Mouse (Mus musculus) WW6 (cell line): ENCODE results near the gene Serpinf1.
"Not testable (repeated sequence)": the region's sequence is repeated elsewhere in the genome, so short reads cannot be mapped to it uniquely, and the experiment has no call there.

Source experiments
- DNase-seq: peaks from one replicate; pipeline ENCODE4 v3.0.0-alpha.2; 2013; ENCODE audit warnings: low read depth, low spot score

The Serpinf1 gene

GRCm38 (mm10) chr11:75421375-75422012 lies 1.0 kb downstream of the Serpinf1 start:
- DNase-seq, result no peak

DNA sequence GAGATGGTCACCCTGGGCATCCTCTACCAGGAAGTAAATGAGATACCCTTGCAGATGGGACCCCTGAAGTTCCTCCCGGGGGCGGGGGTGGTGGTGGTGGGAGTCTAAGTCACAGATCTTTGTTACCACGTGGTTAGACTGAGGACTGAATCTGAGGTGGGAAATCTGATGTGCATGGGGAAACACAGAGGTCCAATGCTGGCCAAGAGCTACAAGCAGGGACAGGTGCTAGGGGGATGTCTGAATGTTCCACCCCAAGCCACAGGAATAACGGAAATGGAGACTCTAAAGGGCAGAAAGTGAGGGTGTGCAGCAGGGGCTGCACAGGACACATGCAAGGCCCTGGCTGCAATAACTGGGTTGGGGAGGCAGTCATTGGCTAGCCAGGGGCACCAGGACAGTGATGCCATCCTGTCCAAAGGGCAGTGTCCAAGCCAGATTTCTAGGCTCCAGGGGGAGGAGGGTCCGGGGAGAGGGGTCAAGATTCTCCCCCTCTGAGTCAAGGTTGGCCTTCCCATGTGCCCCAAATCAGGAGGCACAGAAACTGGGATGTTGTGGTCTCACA lies 1.6 kb downstream of the Serpinf1 start:
- DNase-seq, result no peak

DNA sequence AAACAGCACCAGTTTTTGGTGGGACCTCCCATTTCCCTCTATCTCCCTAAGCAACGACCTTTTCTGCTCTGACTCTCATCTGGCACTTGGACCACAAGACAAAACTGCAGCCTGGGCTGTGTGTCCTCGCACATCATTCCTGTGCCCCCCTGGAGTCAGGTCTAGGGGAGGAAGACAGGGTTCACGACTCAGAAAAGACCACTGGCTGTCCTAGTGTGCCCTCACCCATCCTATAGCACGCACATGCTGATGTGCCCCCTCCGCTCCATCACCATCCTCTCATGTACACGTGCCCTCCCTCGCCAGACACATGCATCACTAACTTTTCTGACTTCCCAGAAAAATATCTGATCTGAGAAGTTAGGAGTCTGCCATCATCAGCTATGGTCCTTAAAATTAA lies 2.5 kb downstream of the Serpinf1 start:
- no peak for DNase-seq

DNA sequence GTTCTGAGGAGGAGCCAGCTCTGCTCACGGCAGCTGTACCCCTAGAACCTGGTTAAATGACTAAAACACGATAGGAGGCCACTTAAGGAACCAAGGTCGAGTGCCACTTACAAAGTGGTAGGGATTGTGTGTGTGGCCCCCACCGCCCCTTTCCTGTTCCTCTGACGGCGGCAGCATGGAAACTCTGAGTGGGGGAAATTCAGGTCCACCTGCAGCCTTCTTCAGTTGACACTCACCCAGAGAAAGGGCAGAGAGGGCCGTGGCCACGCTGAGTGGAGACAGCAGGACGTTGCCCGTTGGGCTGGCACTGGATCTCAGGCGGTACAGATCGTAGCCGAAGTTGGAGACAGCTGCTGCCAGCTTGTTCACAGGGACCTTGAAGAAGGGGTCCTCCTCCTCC lies 6.5 kb downstream of the Serpinf1 start:
- no peak for DNase-seq

DNA sequence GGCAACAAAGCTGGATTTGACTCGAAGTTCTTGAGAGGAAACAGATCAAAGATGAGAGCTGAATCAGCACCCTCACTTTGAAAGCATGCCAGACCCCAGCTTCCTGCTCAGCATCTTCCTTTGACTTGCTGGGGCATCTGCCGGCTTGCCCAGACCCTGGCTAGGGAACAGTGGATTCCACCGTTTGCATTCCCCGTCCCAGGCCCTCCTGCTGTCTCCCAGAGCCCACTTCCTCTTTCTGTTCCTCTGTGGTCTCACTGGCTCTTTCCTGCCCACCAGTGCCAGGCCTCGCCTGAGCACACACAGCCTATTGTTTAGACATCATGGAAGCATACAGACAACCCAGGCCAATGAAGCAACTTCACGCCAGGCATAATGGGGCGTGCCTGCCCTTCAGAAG lies 7.4 kb downstream of the Serpinf1 start:
- no peak for DNase-seq

GRCm38 (mm10) chr11:75410591-75410990 lies 11.9 kb downstream of the Serpinf1 start:
- DNase-seq, result no peak

DNA sequence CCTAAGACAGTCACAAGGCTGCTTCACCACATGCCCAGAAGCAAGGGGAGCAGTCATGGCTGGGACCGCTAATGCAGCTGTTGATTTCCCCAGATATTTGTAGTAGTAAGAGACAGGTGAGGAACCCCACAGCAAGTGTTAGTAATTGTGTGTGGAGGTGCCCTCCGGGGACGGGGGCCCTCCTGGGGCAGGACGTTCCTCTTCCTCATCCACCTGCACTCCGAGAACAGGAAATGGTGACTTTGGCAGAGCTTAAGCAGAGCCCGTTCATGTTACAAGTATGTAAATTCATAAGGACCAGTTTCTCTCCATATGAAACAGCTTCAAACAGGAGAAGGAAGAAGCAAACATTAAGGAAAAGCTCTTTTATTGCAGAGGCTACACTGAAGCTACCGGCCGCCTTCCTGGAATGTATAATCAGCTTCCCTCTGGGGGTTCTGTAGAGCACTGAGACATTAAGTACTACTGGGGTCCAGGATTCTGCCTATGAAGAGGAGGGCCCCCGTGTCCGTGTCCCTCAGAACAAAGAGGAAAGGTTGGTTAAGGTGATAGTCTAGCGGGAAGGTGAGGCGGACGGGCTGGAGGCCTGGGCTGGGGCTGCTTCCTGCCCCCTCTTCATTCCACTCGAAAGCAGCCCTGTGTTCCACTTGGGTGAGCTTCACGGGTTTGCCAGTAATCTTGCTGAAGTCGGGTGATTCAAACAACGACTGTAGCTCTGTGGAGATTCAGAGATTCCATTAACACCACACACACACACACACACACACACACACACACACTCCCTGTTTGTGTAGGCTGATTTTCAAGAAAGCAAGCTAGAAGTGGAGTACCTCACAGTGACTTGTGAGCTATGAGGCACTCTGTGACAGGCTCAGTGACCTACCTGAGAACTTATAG lies 12.6 kb downstream of the Serpinf1 start:
- no peak for DNase-seq

DNA sequence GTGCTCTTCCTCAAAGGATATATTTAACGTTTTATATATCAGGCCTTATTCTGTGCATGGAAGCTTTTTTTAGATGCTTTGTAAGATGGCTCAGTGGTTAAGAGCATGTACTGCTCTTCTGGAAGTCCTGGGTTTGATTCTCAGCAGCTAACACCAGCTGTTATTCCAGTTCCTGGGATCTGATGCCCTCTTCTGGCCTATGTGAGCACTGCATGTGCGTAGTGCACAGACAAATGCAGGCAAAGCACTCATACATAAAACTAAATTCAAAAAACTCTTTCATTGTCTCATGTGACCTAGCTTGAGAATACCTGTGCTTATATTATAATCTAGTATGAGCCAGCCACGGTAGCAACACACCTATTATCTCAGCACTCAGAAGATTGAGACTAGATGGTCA lies 15.6 kb downstream of the Serpinf1 start:
- peak; percentile 59 for DNase-seq

GRCm38 (mm10) chr11:75406104-75406503 lies 16.4 kb downstream of the Serpinf1 start:
- DNase-seq, result no peak

- DNase-seq, result no peak
These were observed 17.7 kb downstream of the Serpinf1 start for GRCm38 (mm10) chr11:75404801-75405200.

GRCm38 (mm10) chr11:75403301-75404052 lies 19.0 kb downstream of the Serpinf1 start:
- no peak for DNase-seq

GRCm38 (mm10) chr11:75402271-75402690 lies 20.2 kb downstream of the Serpinf1 start:
- DNase-seq, result no peak

GRCm38 (mm10) chr11:75400099-75400498 lies 22.4 kb downstream of the Serpinf1 start:
- DNase-seq, result peak; percentile 70

DNA sequence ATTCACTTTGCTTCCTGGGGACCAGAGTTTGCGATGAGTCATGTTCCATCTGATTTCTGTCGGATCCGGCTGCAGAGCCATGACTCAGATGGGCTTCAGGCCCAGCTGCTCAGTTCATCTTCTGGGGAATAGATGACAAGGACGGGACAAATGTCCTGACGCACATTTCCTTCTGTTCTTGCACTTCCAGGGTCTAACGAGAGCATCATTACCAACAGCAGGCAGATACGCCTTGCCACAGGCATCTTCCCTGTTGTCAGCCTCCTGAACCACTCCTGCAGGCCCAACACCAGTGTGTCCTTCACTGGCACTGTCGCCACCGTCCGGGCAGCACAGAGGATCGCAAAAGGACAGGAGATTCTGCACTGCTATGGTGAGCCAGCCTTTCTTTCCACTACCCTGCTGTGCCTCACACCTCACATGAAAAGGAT lies 23.1 kb downstream of the Serpinf1 start:
- DNase-seq, result no peak

DNA sequence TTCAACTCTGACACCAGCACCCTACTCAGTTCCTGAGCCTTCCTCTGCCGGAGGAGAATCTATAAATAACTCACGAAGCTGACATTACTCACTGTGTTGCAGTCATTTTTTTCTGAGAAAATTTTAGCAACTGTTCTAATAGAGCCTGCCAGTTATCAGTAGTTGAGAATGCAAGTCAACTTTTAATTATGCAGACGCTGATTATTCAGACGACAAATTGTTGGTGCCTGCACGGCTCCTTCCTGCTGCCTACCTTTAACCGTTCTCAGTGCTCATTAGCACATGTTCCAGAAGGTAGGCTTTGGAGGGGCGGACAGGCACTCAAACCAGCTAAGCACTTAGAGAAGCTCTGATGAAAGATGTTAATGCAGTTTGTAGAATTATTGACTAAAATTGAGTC lies 25.0 kb downstream of the Serpinf1 start:
- no peak for DNase-seq

DNA sequence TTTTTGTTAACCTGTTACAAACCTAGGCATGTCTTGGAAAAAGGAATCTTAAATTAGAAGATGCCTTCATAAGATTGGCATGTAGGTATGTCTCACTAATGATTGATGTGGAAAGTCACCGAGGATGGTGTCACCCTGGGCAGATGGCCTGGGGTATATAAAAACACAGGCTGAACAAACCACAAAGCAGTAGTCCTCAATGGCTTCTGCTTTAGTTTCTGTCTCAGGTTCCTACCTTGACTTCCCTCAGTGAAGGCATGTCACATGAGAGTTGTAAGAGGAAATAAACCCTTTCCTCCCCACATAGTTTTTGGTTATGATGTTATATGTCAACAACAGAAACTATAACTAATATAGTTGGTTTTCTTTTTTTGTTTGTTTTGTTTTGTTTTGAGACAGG lies 26.9 kb downstream of the Serpinf1 start:
- no peak for DNase-seq

GRCm38 (mm10) chr11:75383529-75383928 lies 39.0 kb downstream of the Serpinf1 start:
- peak; percentile 48 for DNase-seq

- DNase-seq, result not testable (repeated sequence)
These were observed 43.7 kb downstream of the Serpinf1 start for GRCm38 (mm10) chr11:75378786-75379185.

DNA sequence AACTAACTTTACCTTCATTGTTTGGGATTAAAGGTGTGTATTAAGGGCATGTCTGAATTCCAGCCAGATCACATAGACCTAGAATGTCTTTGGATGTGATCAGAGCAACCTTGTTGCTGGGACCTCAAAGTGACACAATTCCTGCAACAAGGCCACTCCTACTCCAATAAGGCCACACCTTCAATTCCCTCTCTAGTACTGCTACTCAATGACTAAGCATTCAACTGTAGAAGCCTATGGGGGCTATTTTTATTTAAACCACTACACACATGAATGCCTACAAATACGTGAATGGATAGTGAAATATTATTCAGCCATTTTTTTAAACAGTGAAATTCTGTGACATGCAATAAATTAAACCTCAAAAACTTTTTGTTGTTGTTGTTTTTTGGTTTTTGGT lies 45.4 kb downstream of the Serpinf1 start:
- no peak for DNase-seq
